Mouse (Mus musculus): ENCODE data around the gene Gm8914.
"Not testable (repeated sequence)": the region's sequence is repeated elsewhere in the genome, so short reads cannot be mapped to it uniquely, and the experiment has no call there.

Gene Gm8914

DNA sequence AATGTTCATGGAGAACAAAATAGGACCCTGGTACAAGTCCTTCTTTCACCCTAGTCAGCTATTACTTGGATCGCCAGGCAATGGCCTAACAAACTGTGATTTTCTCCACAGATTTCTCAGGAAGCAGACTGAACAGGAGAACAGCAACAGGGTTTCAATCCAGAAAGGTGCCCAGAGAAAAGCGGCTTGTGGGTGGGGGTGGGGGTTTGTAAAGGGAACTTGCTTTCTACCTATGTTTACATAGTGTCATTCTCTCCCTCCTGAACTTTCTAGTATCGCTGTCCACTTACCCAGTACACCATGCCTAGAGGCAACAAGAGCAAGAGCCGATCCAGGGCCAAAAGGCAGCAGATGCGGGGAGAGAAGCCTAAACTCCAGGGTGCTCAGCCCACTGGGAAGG, at the start of gene Gm8914:
Gene Gm8914 (plus strand): TSS at position 301 of the 400 bp plus-strand sequence.
- DNase-seq (ENCODE audit: low spot score): not testable (repeated sequence)

Data from MN1 (cell line).